ENCODE assay signal across 12 mouse cellular contexts in the genomic region with DNA sequence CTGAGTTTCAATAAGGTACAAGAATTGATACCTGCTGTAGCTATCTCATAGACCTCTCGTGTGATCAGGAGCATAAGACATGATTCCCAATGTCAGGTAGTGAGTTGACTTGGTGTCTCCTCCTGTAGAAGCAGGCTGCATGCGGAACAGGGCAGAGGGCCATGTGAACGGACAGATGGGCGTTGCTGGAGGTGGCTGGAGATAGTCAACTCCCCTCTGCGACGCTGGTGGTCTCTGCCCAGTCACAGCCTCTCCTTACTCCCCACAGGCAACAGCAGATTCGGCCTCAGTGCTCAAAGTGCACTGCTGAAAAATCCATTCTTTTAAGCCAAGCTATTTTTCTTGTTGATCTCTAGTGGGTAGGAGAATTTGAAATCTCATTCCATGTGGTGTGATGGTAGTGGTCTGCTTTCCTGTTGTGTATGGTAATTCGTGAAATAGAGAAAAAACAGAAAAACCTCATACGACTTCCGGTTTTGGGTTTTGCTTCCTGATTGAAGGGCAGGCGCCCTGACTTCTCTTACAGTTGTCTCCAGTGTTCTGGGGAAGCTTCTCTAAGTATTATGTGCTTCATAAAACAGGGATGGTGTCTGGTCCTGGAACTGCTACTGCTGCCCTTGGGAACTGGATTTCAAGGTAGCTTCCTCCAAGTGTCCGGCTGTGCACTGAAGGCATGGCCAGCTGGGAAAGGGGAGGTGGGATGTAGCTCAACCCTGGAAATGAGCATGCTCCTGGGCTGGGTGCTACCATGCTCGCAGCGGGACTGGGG. TPM values are rescaled to one million over a fixed set of nuclear protein-coding genes. Genes with fewer than 3 reads are reported as not detected.
A peak's percentile ranks its signal among the peaks of the same experiment; 100 is the strongest.
DNase-seq lines count a peak whose midpoint lies in the region; ATAC-seq and TF ChIP-seq lines count a peak whose summit lies in the region.
"Had no signal": no experiment of that assay in that cellular context is flagged by ENCODE, and none has a peak within 500 bp of the region (broad histone marks: within the 10 kb centered on the region; RNA-seq: fewer than 3 reads in every experiment).

A gene (plus strand): TSS at position 479 of the 769 bp plus-strand sequence.

- peak within 1 kb of the TSS; percentile 29 for H3K9ac ChIP-seq in liver, adult 2 months (ENCODE audit: low read depth, low read length)
- H3K9ac ChIP-seq in intestine, postnatal 0 days (ENCODE audit: low read depth, low read length), result no peak within 1 kb of the TSS
- H3K9ac ChIP-seq in midbrain, postnatal 0 days (replicated peaks; ENCODE audit: low read length, poor library complexity, severe bottlenecking), result no peak within 1 kb of the TSS
- H3K9ac ChIP-seq: hindbrain, embryonic 15.5 days; limb, embryonic 12.5 days had no signal

- DNase-seq in liver, adult 2 months (ENCODE audit: extremely low read depth, low read depth, low spot score), result peak; percentile 12
- DNase-seq in liver, result no peak
- DNase-seq in CD4-positive, CD25-positive, alpha-beta regulatory T cell, adult 2 months (ENCODE audit: low read depth, low spot score), result peak; percentile 62
- DNase-seq in naive thymus-derived CD4-positive, alpha-beta T cell, adult 2 months (ENCODE audit: low read depth), result peak; percentile 68
- DNase-seq in cerebellum, adult 9-10 months, result no peak
- no peak for DNase-seq in midbrain, postnatal 0 days (ENCODE audit: low spot score)
- DNase-seq: adrenal gland, adult 2 months; gastrocnemius, postnatal 25 days had no signal

- no peaks in the 10 kb centered on the region for H3K79me2 ChIP-seq in liver, adult 2 months (ENCODE audit: control insufficient read depth, insufficient read depth, low read length)

- peak; percentile 54 to 77 for ATAC-seq in hematopoietic stem cell, adult 5-6 weeks (replicated peaks in 1 of 2; ENCODE audit: insufficient read depth in 1 of 2, low FRiP score in 2 of 2, low TSS enrichment in 1 of 2, low read depth in 1 of 2, poor library complexity in 2 of 2, severe bottlenecking in 2 of 2)
- ATAC-seq in intestine, postnatal 0 days, result no peak
- no peak for ATAC-seq in midbrain, postnatal 0 days (ENCODE audit: low FRiP score)

- peak within 1 kb of the TSS; percentile 45 for H3K4me3 ChIP-seq in liver, adult 2 months (ENCODE audit: insufficient read depth, low read depth, low read length)
- no peak within 1 kb of the TSS for H3K4me3 ChIP-seq in intestine, postnatal 0 days (ENCODE audit: low read depth, low read length)
- no peak within 1 kb of the TSS for H3K4me3 ChIP-seq in midbrain, postnatal 0 days (ENCODE audit: low read depth, low read length)
- H3K4me3 ChIP-seq: hindbrain, embryonic 15.5 days; limb, embryonic 12.5 days had no signal

- no peak within 1 kb of the TSS; the same call in 1 of the 2 replicates for H3K27ac ChIP-seq in liver, adult 2 months (replicated peaks; ENCODE audit: insufficient read depth, low read depth, low read length)
- no peak within 1 kb of the TSS for H3K27ac ChIP-seq in intestine, postnatal 0 days (ENCODE audit: low read depth, low read length)
- no peak within 1 kb of the TSS for H3K27ac ChIP-seq in midbrain, postnatal 0 days (ENCODE audit: low read depth, low read length)
- H3K27ac ChIP-seq: hindbrain, embryonic 15.5 days; limb, embryonic 12.5 days had no signal

- TF ChIP-seq CTCF in liver, adult 2 months (IDR thresholded peaks at IDR 0.05; ENCODE audit: low read depth, low read length), result no peak
- no peak for TF ChIP-seq CTCF in intestine, postnatal 0 days (IDR thresholded peaks at IDR 0.05; ENCODE audit: low read depth)
- TF ChIP-seq CTCF in midbrain, postnatal 0 days (IDR thresholded peaks at IDR 0.05), result no peak

- TF ChIP-seq POLR2A in liver, adult 2 months (IDR thresholded peaks at IDR 0.05; ENCODE audit: extremely low read depth, insufficient read depth, low read length), result no peak

- H3K36me3 ChIP-seq in liver, adult 2 months (ENCODE audit: control insufficient read depth, insufficient read depth, low read length), result no peaks in the 10 kb centered on the region
- H3K36me3 ChIP-seq in intestine, postnatal 0 days (ENCODE audit: control insufficient read depth, insufficient read depth), result no peaks in the 10 kb centered on the region
- H3K36me3 ChIP-seq in midbrain, postnatal 0 days (ENCODE audit: insufficient read depth, low read length), result no peaks in the 10 kb centered on the region
- H3K36me3 ChIP-seq: hindbrain, embryonic 15.5 days; limb, embryonic 12.5 days had no signal

- H3K4me1 ChIP-seq in liver, adult 2 months (ENCODE audit: control insufficient read depth, insufficient read depth, low read length), result no peaks in the 10 kb centered on the region
- H3K4me1 ChIP-seq in intestine, postnatal 0 days (replicated peaks; ENCODE audit: control insufficient read depth, insufficient read depth, low read length), result no peaks in the 10 kb centered on the region
- H3K4me1 ChIP-seq in midbrain, postnatal 0 days (ENCODE audit: insufficient read depth, low read length), result no peaks in the 10 kb centered on the region
- H3K4me1 ChIP-seq: hindbrain, embryonic 15.5 days; limb, embryonic 12.5 days had no signal

- no peaks in the 10 kb centered on the region for H3K27me3 ChIP-seq in liver, adult 2 months (ENCODE audit: control insufficient read depth, insufficient read depth, low read length)
- no peaks in the 10 kb centered on the region for H3K27me3 ChIP-seq in intestine, postnatal 0 days (replicated peaks; ENCODE audit: control insufficient read depth, insufficient read depth, low read length)
- no peaks in the 10 kb centered on the region for H3K27me3 ChIP-seq in midbrain, postnatal 0 days (ENCODE audit: insufficient read depth, low read length)
- H3K27me3 ChIP-seq: hindbrain, embryonic 15.5 days; limb, embryonic 12.5 days had no signal

- no peak within 1 kb of the TSS for H3K4me2 ChIP-seq in intestine, postnatal 0 days (replicated peaks; ENCODE audit: low read depth)
- no peak within 1 kb of the TSS for H3K4me2 ChIP-seq in midbrain, postnatal 0 days (ENCODE audit: low read depth, low read length, poor library complexity, severe bottlenecking)
- H3K4me2 ChIP-seq: hindbrain, embryonic 15.5 days; limb, embryonic 12.5 days had no signal

- H3K9me3 ChIP-seq in intestine, postnatal 0 days (ENCODE audit: control insufficient read depth), result no peaks in the 10 kb centered on the region
- H3K9me3 ChIP-seq in midbrain, postnatal 0 days (ENCODE audit: low read length), result no peaks in the 10 kb centered on the region
- H3K9me3 ChIP-seq: hindbrain, embryonic 15.5 days; limb, embryonic 12.5 days had no signal

- 74% methylated on average over 14 of the region's 14 CpGs for WGBS in liver, adult 2 months
- 81% methylated on average over 14 of the region's 14 CpGs for WGBS in intestine, postnatal 0 days
- 84% methylated on average over 14 of the region's 14 CpGs for WGBS in midbrain, postnatal 0 days

RNA-seq across cellular contexts. Expression of the gene that starts here (rescaled TPM):
- total RNA-seq in liver, adult 2 months (2014; rRNA removed), result 5.3 and 5.6 TPM in 2 replicates
- polyA plus RNA-seq in liver, adult 2 months (2012; rRNA removed), result 0.96 and 2.4 TPM in 2 replicates
- 60.5 and 99.3 TPM in 2 replicates for total RNA-seq in hematopoietic stem cell, adult 5-6 weeks (2017)
- polyA plus RNA-seq in intestine, postnatal 0 days (2015; fragmentation: Nextera tagmentation; extraction: Ambion mirVana), result 3.9 and 4.3 TPM in 2 replicates
- total RNA-seq in midbrain, postnatal 0 days (2014; rRNA removed), result 0.77 and 1.1 TPM in 2 replicates
- 0.88 and 0.99 TPM in 2 replicates for polyA plus RNA-seq in midbrain, postnatal 0 days (2015; fragmentation: Nextera tagmentation; extraction: Ambion mirVana)

Comparison
In these comparisons a context has a peak if more than half of its experiments do, and no peak if none do; other contexts are left out.
1. DNase-seq: peak in liver, adult 2 months (single experiment), CD4-positive, CD25-positive, alpha-beta regulatory T cell, adult 2 months (single experiment) and naive thymus-derived CD4-positive, alpha-beta T cell, adult 2 months (single experiment); none in liver (single experiment), cerebellum, adult 9-10 months (single experiment) and midbrain, postnatal 0 days (single experiment).
2. ATAC-seq: peak in hematopoietic stem cell, adult 5-6 weeks (2 of 2); none in intestine, postnatal 0 days (single experiment) and midbrain, postnatal 0 days (single experiment).